Mouse (Mus musculus) embryo, embryonic 9.5 days (tissue): ENCODE results near the gene Prkx.

Experiments
- DNase-seq: peaks from one replicate; pipeline ENCODE4 v3.0.0-alpha.2; 2017; ENCODE audit errors: extremely low spot score

Gene Prkx

GRCm38 (mm10) chrX:77796238-77796835, at the start of gene Prkx:
Gene Prkx, minus strand, starts transcription at chrX:77796278.
- peak; percentile 38 for DNase-seq

DNA sequence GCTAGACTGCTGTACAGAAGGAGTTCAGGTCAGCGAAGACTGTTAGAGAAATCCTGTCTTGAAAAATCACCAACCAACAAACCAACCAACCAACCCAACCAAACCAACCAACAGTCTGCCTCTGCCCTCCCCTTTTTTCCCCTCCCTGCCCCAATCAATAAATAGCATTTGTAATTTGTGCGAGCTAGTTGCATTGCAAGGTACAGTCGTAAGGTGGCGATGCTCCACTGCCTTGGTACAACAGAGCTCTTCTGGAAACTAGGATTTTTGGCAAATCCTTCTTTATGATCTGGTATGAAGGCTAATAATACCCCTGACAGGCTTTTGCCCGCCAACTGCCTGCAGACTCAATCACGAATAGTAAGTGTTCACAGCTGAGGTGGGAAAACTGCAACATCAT, 16.0 kb upstream of the Prkx start:
- DNase-seq = no peak

DNA sequence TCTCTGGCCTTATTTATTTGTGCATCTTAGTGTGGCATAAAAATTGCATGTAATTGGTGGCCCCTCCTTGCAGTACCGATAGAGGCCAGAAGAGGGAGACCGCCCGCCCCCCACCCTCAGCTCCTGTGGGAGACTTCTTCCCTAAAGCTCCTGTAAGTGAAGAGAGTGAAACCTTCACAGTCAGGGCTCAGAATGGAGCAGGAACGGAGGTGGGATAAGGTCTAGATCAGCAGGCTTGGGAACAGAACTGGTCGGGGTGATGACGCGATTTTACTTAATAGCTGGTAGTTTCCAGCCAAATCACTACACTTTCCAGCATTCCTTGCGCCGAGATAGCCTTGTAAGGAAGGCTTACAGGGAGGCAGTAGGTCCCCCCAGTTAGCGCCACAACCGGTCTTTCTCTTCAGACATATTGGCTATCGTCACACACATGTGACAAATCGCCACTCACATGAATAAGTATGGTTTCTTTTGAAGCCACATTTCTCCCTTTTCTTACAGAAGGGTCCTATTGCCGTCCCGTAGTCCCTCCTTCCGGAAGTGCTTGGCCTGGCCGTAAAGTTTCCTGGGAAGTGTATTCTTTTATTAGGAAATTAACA, 14.6 kb upstream of the Prkx start:
- peak; percentile 61 for DNase-seq

DNA sequence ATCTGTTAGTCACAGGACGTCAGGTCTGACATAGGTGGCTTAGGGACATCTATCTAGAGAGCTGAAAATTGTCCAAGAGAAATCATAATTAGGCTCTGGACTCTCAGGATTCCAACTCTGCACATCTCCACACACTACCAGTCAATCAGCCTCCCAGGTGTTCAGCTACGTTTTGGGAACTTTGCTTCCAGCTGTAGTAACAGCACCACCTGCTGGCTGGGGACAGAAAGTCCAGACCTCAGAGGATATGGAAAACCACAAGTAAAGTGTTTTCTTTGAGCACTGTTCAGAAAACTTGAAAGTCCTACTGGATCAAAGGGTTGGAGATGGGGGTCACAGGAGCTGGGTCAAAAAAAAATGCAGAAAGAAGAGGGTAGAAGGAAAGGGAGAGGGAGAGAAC, 12.5 kb upstream of the Prkx start:
- peak; percentile 14 for DNase-seq

GRCm38 (mm10) chrX:77802293-77802692, 6.2 kb upstream of the Prkx start:
- no peak for DNase-seq

GRCm38 (mm10) chrX:77801543-77801942, 5.5 kb upstream of the Prkx start:
- no peak for DNase-seq

DNA sequence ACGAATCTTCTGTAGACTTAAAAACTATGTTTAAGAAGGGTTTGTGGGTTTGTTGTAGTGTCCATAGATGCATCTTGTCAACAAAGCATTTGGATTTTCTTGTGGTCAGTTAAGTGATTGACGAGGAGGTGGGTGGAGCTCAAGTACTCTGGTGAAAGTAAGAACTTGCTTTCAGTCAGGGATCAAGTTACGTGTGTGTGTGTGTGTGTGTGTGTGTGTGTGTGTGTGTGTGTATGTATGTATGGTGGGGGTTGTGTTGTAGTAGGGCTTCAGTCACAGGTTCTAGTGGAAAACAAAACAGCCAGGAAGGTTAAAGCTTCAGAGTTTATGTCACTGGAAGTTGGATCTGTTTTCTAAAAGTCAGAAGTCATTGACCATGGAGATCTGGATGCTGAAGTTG, 3.5 kb upstream of the Prkx start:
- DNase-seq = no peak

GRCm38 (mm10) chrX:77797801-77798200, 1.7 kb upstream of the Prkx start:
- DNase-seq = no peak

DNA sequence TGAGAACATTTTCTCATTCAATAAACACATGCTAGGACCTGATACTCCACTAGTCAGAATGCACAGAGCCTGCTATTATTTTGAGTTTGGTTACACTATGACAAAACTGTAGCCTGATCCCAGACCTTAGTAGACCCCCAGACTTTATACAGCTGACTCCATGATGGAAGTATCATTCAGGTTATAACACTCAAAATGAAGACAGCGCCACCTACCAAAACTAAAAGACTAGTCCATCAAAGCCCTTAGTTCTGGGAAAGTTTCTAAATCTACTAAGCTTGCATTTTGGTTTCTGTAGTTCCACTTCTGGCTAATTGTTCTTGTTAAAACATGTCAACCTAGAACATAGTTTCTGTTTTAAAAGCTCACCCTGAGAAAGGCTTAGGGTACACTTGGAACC, 838 bp upstream of the Prkx start:
- no peak for DNase-seq

- peak; percentile 84 for DNase-seq
Measured at GRCm38 (mm10) chrX:77795858-77796174, 262 bp downstream of the Prkx start.

GRCm38 (mm10) chrX:77794962-77795857, 868 bp downstream of the Prkx start:
- DNase-seq = peak; percentile 8

DNA sequence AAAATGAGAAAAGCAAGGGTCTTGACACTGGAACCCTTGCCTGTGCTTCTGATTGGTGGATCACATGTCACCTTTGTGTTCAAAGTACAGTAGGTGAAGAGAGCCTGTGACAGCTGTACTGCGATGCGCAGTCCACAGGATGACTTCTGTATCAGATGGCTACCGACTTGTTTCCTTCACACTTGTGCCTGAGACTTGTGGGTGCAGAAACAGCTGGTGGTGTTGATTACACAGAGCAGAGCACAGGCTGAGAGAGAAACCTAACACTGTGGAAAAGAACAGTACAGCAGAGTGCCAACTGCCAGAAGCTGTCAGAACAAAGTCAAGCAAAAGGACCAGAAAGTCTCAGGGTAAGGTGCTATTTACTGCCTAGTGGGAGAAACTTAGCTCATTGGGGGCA, 7.4 kb downstream of the Prkx start:
- no peak for DNase-seq

- DNase-seq = no peak
Measured at GRCm38 (mm10) chrX:77786354-77786753, 9.7 kb downstream of the Prkx start.

DNA sequence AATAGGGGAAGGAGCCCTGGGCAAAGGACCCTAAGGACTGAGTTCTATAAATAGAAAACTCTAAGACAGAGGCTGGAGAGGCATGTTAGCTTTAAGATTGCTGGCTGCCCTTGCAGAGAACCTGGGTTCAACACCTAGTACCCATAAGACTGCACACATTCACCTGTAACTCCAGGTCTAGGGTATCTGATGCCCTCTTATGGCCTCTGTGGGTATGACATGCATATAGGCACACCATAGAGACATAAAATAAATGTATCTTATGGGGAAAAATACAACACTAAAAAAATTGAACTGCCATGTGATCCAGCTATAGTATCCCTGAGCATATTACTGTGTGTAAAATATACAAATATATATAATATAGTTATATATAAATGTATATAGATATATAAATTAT, 18.3 kb downstream of the Prkx start:
- no peak for DNase-seq

GRCm38 (mm10) chrX:77765153-77765552, 30.9 kb downstream of the Prkx start:
- DNase-seq = no peak

DNA sequence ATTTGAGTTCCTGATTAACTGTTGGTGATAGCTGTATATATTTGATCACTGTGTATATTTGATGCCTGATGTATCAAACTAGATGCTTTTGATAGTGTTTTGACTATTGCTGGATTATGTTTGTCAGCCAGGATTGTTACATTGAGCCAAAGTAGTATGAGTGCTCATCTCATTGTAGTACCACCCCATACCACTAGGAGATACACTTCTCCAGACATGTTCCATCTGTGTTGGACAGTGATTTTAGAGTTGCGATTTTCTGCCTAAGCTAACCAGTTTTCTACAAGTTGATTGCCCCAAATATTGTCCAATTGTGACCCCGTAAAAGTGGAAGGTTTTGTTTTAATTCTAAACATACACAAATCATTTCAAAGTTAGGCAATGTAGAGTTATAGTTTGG, 51.8 kb downstream of the Prkx start:
- no peak for DNase-seq

DNA sequence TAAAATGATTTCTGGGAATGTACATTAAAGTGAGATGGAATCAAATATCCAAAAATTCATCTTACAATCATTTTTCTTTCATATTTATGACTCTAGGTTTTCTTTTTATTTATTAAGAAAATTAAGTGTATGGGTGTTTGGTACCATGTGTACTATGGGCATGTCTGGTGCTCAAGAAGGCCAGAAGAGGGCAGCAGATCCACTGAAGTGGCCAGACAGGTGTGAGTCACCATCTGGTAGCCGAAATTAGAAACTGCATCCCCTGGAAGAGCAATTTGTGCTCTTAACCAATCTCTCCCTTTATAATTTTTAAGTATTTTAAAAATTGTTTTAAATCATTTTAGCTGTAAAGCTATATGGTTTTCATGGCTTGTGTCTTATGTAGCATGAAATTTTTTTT, 54.7 kb downstream of the Prkx start:
- no peak for DNase-seq

DNA sequence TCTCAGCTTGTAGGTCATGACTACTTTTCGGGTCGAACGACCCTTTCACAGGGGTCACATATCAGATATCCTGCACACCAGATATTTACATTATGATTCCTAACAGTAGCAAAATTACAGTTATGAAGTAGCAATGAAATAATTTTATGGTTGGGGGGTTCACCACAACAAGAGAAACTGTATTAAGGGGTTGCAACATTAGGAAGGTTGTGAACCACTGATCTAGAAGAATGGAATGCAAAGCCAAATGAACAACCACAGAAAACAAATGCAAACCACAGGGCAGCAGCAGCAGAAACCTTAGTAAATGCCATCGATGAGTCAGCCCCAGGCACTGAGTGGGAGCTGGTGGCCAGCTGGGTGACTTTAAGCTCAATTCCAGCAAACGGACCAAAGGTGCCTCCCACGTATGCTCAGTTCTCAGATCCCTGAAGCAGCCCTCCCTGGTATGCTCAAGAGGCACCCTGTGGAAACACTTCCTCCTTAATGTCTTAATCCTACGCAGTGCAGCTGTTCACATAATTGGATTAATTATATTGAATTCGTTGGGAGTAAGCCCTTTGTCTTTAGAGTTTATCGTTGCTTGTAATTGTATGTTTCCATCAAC, 62.0 kb downstream of the Prkx start:
- no peak for DNase-seq

GRCm38 (mm10) chrX:77720298-77720697, 75.8 kb downstream of the Prkx start:
- peak; percentile 11 for DNase-seq
